Mouse (Mus musculus): ENCODE data around the gene Mgst2.

DNA sequence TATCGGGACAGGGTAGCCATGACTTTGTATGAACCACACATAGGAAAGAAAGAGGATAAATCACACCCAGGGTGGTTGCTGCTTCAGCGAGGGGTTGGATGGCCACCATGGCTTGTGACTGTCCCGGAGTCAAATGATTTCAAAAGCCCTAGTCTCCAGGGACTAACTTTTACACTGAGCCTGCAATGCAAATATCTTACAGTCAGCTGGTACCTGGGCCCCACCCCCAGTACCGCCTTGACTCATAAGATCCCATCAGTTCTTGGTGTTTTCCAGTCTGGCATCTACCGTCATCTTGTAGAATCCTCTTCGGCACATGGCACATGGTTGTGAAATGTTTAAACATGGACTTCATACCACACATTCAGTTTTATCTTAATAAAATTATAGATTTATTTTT, 25.4 kb downstream of the Mgst2 start:
- no peak for TF ChIP-seq CTCF (IDR thresholded peaks at IDR 0.05 in 2 of 3, conservative IDR thresholded peaks at IDR 0.05 in 1 of 3; ENCODE audit: control insufficient read depth in 1 of 3, insufficient read depth in 1 of 3, low read depth in 2 of 3, low read length in 3 of 3, poor library complexity in 1 of 3, severe bottlenecking in 1 of 3)
- no peak for TF ChIP-seq EP300 (IDR thresholded peaks at IDR 0.05; ENCODE audit: low read depth in 1 of 2, low read length in 2 of 2)
- TF ChIP-seq ZNF384 (IDR thresholded peaks at IDR 0.05; ENCODE audit: low read depth, low read length): no peak
